Mouse (Mus musculus) v-Abl transformed pro-B cells (cell line): ENCODE results near the gene Smndc1.

Experiments
- in situ Hi-C, 2 experiments: fragments of 400-800 bp; cut with MboI; formaldehyde crosslinking; loops; one replicate each; pipeline ENCODE4 v1.15.1; 2025; ENCODE audit not compliant: unreplicated experiment in 2 of 2

The Smndc1 gene

GRCm38 (mm10) chr19:53359160-53360033 lies 31.0 kb downstream of the Smndc1 start:
- in situ Hi-C loops, result loop anchor here (5.0 kb wide), 1 partner anchor 112 kb away; no protein-coding TSS in a partner anchor

- in situ Hi-C loops, result no loop called here
These were observed 35.3 kb downstream of the Smndc1 start for GRCm38 (mm10) chr19:53355065-53355464.

DNA sequence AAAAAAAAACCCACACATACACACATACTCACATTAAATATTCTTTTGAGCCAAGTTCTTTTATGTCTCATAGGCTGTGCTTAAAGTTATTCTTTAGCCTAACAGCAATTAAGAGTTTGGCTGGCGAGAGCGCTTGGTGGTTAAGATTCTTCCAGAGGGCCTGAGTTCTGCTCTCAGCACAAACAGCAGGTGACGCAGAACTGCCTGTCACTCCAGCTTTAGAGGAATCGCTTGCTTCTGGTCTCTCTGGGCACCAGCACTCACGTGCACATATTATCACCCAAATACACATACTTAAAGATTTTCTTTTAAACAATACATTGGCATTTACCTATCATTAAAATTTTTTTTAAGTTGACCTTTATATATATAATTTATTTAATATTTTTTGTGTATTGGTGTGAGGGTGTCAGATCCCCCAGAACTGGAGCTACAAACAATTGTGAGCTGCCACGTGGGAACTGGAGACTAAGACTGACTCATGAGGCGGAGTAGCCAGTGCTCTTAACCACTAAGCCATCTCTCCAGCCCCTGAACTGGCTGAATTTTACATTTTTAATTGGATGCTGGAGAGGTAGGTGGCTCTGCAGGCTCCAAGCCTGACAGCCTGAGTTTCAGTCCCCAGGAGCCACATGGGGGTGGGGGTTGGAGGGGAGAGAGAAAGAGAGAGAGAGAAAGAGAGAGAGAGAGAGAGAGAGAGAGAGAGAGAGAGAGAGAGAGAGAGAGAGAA lies 35.9 kb downstream of the Smndc1 start:
- in situ Hi-C loops, result no loop called here

DNA sequence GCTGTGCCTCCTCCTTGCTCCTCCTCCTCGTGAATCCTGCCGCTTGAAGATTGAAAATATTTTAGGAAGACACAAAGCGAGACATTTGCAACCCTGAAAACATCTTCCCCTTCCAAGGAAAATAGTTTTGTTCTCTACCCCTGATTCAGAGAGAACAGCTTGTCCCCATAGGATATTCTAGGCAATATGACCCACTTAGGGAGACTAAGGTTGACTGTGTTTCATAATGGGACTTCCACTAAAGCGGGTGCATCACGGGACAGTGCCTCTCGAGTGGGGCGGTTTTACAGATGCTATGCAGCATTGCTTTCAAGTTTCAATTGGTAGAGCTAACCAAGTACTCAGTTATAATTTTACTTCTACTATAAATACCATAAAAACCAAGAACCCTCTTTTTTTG lies 36.5 kb downstream of the Smndc1 start:
- in situ Hi-C loops, result no loop called here

DNA sequence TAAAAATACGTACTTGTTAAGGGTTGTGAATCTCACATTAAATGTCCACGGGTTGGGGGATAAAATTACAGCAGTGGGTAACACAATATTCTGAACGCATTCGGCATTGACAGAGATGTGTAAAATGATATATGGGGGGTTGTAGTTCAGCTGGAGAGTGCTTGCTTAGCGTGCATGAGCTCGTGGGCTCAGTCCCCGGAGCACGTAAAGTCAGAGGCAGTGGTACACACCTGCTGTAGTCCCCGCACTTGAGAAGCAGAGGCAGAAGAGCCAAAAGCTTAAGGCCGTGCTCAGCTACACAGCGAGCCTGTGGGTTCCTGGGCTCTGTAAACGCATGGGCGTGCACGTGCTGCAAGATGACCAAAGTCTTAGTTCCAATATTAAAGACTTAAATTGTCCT lies 44.6 kb downstream of the Smndc1 start:
- in situ Hi-C loops, result no loop called here

- in situ Hi-C loops, result no loop called here
These were observed 46.3 kb downstream of the Smndc1 start for GRCm38 (mm10) chr19:53344062-53344461.

GRCm38 (mm10) chr19:53343174-53343881 lies 47.0 kb downstream of the Smndc1 start:
- in situ Hi-C loops, result no loop called here

DNA sequence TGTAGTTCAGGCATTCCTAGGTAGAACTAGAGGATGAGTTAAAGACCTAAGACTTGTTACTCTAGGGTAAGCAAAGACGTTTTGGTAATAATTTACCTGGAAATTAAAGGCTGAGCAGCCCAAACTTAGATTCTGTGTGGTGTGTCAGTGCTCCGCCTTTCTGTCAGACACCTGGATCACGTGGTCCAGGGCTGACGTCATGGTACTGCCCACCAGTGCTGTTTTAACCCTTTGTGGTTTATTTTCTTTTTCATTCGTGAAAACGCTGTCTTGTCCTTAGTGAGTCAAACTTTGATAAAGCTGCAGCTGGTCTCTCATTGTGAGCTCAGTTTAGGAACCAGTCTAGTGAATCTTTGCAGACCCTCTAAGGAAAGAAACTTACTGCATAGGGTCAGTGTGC lies 50.0 kb downstream of the Smndc1 start:
- in situ Hi-C loops, result no loop called here

DNA sequence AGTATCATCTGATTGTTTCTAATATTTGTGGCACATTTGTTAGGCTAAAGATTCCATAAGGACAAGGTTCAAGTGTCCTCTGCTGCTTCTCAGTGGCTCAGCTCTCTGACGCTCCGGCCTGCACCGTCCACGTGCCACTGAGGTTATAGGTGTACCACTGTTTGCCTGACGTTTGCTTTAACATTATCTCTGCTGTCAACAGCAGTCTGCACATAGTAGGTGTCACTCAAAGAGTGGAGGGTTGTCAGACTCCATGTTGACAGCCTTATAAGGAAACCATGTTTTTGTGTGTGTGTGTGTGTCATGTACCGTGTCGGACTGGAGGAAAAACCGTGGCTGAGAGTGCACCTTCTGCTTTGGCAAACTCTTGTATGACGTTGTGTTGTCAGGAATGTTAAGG lies 55.1 kb downstream of the Smndc1 start:
- in situ Hi-C loops, result no loop called here

- in situ Hi-C loops, result no loop called here
These were observed 56.6 kb downstream of the Smndc1 start for GRCm38 (mm10) chr19:53333730-53334129.

- in situ Hi-C loops, result no loop called here
These were observed 58.4 kb downstream of the Smndc1 start for GRCm38 (mm10) chr19:53331882-53332500.

DNA sequence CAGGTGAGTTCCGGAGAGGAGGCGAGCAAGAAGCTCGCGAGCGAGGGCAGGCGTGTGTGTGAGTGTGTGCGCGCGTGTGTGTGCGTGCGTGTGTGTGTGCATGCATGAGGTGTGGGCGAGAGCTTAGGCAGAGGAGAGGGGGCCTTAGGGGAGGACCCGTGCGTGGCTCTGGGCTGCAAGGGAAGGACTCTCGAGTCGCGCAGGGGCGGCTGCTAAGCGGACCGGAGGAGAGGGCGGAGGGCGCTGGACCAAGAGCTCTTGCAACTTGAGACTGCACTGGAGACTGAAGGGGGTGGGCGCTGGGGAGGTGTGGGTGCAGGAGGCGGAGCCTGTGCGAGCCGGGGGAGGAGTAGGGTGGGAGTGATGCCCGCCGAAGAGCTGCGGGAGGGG lies 60.4 kb downstream of the Smndc1 start:
- in situ Hi-C loops, result loop anchor here (5.0 to 10.0 kb wide), 2 partner anchors 83 to 225 kb away; no protein-coding TSS in a partner anchor
